In genomic region chr3:96043104-96043503, GRCm38 (mm10) we compare ENCODE assay signal across 17 mouse cellular contexts.
"Had no signal": no experiment of that assay in that cellular context is flagged by ENCODE, and none has a peak within 500 bp of the region (broad histone marks: within the 10 kb centered on the region; RNA-seq: fewer than 3 reads in every experiment).

No protein-coding gene starts in this region.

- H3K27ac ChIP-seq: left cerebral cortex, adult 2 months; liver, embryonic 13.5 days; neural tube, embryonic 12.5 days; neural tube, embryonic 15.5 days; stomach, postnatal 0 days had no signal

- H3K4me3 ChIP-seq: left cerebral cortex, adult 2 months; liver, embryonic 13.5 days; neural tube, embryonic 12.5 days; neural tube, embryonic 15.5 days had no signal

- H3K9me3 ChIP-seq: liver, embryonic 13.5 days; neural tube, embryonic 12.5 days; neural tube, embryonic 15.5 days had no signal

- H3K9ac ChIP-seq: liver, embryonic 13.5 days; neural tube, embryonic 12.5 days; neural tube, embryonic 15.5 days had no signal

- H3K27me3 ChIP-seq: liver, embryonic 13.5 days; neural tube, embryonic 12.5 days; neural tube, embryonic 15.5 days had no signal

- DNase-seq: kidney, postnatal 14 days; kidney, postnatal 4 days; layer of hippocampus, adult 9-11 months; liver, embryonic 13.5 days; lung, adult 2 months; lung, postnatal 14 days; lung, postnatal 4 days; midbrain, embryonic 14.5 days; right cerebral cortex, adult 18-20 months; right cerebral cortex, postnatal 14 days; right cerebral cortex, postnatal 4 days; thymus, postnatal 25 days had no signal

- H3K4me2 ChIP-seq: liver, embryonic 13.5 days; midbrain, embryonic 11.5 days; neural tube, embryonic 12.5 days; neural tube, embryonic 15.5 days had no signal

- H3K4me1 ChIP-seq: liver, embryonic 13.5 days; neural tube, embryonic 12.5 days; neural tube, embryonic 15.5 days had no signal
